ENCODE assay signal across 21 mouse cellular contexts in genomic region chr5:42980946-42981650, GRCm38 (mm10).
DNase-seq lines count a peak whose midpoint lies in the region; ATAC-seq and TF ChIP-seq lines count a peak whose summit lies in the region.
"Had no signal": no experiment of that assay in that cellular context is flagged by ENCODE, and none has a peak within 500 bp of the region (broad histone marks: within the 10 kb centered on the region; RNA-seq: fewer than 3 reads in every experiment).

No protein-coding gene starts in this region.

- H3K4me3 ChIP-seq in kidney, postnatal 0 days (replicated peaks; ENCODE audit: low read depth, low read length), result no peak overlapping the region
- H3K4me3 ChIP-seq: embryonic facial prominence, embryonic 13.5 days; forebrain, embryonic 10.5 days; heart, adult 2 months; megakaryocyte, embryonic 14.5 days had no signal

- ATAC-seq in kidney, postnatal 0 days (replicated peaks; ENCODE audit: low FRiP score, low read depth), result no peak
- ATAC-seq: CD4-positive, CD25-positive, alpha-beta regulatory T cell, adult 4 months; liver, postnatal 0 days; midbrain, embryonic 16.5 days had no signal

- no peaks in the 10 kb centered on the region for H3K27me3 ChIP-seq in kidney, postnatal 0 days (ENCODE audit: insufficient read depth, low read length)
- H3K27me3 ChIP-seq: embryonic facial prominence, embryonic 13.5 days had no signal

- no peak overlapping the region for H3K27ac ChIP-seq in kidney, postnatal 0 days
- H3K27ac ChIP-seq: embryonic facial prominence, embryonic 13.5 days; forebrain, embryonic 10.5 days; heart, adult 2 months had no signal

- no peaks in the 10 kb centered on the region for H3K9me3 ChIP-seq in kidney, postnatal 0 days (replicated peaks; ENCODE audit: low read length)
- H3K9me3 ChIP-seq: embryonic facial prominence, embryonic 13.5 days; forebrain, embryonic 10.5 days; megakaryocyte, embryonic 14.5 days had no signal

- no peak for TF ChIP-seq CTCF in kidney, postnatal 0 days (IDR thresholded peaks at IDR 0.05; ENCODE audit: low read depth)

- DNase-seq in kidney, postnatal 0 days (ENCODE audit: low spot score), result peak; percentile 8
- no peak for DNase-seq in kidney, adult 8-10 months
- peak; percentile 84 for DNase-seq in Muller cell, postnatal 12 days (ENCODE audit: inconsistent ontology term)
- peak; percentile 73 for DNase-seq in adipocyte (ENCODE audit: low spot score)
- peak; percentile 5 for DNase-seq in hindlimb bud, embryonic 11.5 days (ENCODE audit: extremely low spot score, low read depth, low spot score)
- DNase-seq in layer of hippocampus, adult 9-11 months, result no peak
- DNase-seq in right cerebral cortex, postnatal 10 days (ENCODE audit: low spot score in 2 of 2), result no peak
- DNase-seq: adrenal gland, postnatal 36 days; cerebellum, adult 8-10 months; gastrocnemius, postnatal 14 days; heart, adult 2 months; heart, postnatal 36 days; liver, postnatal 0 days; lung, postnatal 10 days; right cerebral cortex, postnatal 25 days; thymus, adult 2 months had no signal

- no peaks in the 10 kb centered on the region for H3K4me1 ChIP-seq in kidney, postnatal 0 days (replicated peaks; ENCODE audit: insufficient read depth, low read length)
- H3K4me1 ChIP-seq: forebrain, embryonic 10.5 days had no signal

- H3K4me2 ChIP-seq in kidney, postnatal 0 days (ENCODE audit: low read length), result no peak overlapping the region
- H3K4me2 ChIP-seq: embryonic facial prominence, embryonic 13.5 days had no signal

- WGBS in kidney, postnatal 0 days, result 48% methylated on average over 2 of the region's 2 CpGs

- H3K36me3 ChIP-seq in kidney, postnatal 0 days (ENCODE audit: insufficient read depth, low read length), result no peaks in the 10 kb centered on the region
- H3K36me3 ChIP-seq: embryonic facial prominence, embryonic 13.5 days; forebrain, embryonic 10.5 days had no signal

- H3K9ac ChIP-seq in kidney, postnatal 0 days (ENCODE audit: low read depth, low read length), result no peak overlapping the region
- H3K9ac ChIP-seq: embryonic facial prominence, embryonic 13.5 days; liver, postnatal 0 days had no signal

Comparison
In these comparisons a context has a peak if more than half of its experiments do, and no peak if none do; other contexts are left out.
1. DNase-seq: peak in kidney, postnatal 0 days (single experiment), Muller cell, postnatal 12 days (single experiment), adipocyte (single experiment) and hindlimb bud, embryonic 11.5 days (single experiment); none in kidney, adult 8-10 months (0 of 2), layer of hippocampus, adult 9-11 months (single experiment) and right cerebral cortex, postnatal 10 days (0 of 2).